Mouse (Mus musculus): ENCODE data around the gene Surf2.

Surf2 gene

GRCm38 (mm10) chr2:26915927-26916728 is at the start of gene Surf2, which contains the start of gene Surf1:
Gene Surf2, plus strand, starts transcription at chr2:26916367.
Gene Surf1, minus strand, starts transcription at chr2:26916530.
- 2% methylated on average over 47 of the region's 47 CpGs for WGBS

GRCm38 (mm10) chr2:26870666-26871065 is 45.5 kb upstream of the Surf2 start:
- 64% methylated on average over 6 of the region's 6 CpGs for WGBS

- 90% methylated on average over 2 of the region's 2 CpGs for WGBS
Measured at GRCm38 (mm10) chr2:26885541-26885940, 30.6 kb upstream of the Surf2 start.

- WGBS, result 60% methylated on average over 4 of the region's 4 CpGs
Measured at GRCm38 (mm10) chr2:26886170-26886569, 30.0 kb upstream of the Surf2 start.

GRCm38 (mm10) chr2:26895898-26896297 is 20.3 kb upstream of the Surf2 start:
- 86% methylated on average over 4 of the region's 4 CpGs for WGBS

GRCm38 (mm10) chr2:26900731-26901130 is 15.4 kb upstream of the Surf2 start:
- WGBS, result 64% methylated on average over 1 of the region's 1 CpGs

- 8% methylated on average over 7 of the region's 7 CpGs for WGBS
Measured at GRCm38 (mm10) chr2:26901834-26902400, 14.2 kb upstream of the Surf2 start.

GRCm38 (mm10) chr2:26902467-26903220 is 13.5 kb upstream of the Surf2 start, which contains the start of gene Surf6:
Gene Surf6, minus strand, starts transcription at chr2:26902879.
- under 1% methylated on average over 41 of the region's 41 CpGs for WGBS

GRCm38 (mm10) chr2:26903311-26903710 is 12.9 kb upstream of the Surf2 start:
- 7% methylated on average over 7 of the region's 7 CpGs for whole genome bisulfite sequencing

- WGBS, result 94% methylated on average over 2 of the region's 2 CpGs
Measured at GRCm38 (mm10) chr2:26905936-26906335, 10.2 kb upstream of the Surf2 start.

GRCm38 (mm10) chr2:26906431-26906830 is 9.7 kb upstream of the Surf2 start:
- WGBS, result 91% methylated on average over 3 of the region's 3 CpGs

- 33% methylated on average over 4 of the region's 4 CpGs for WGBS
Measured at GRCm38 (mm10) chr2:26907109-26907508, 9.1 kb upstream of the Surf2 start.

GRCm38 (mm10) chr2:26908710-26909386 is 7.3 kb upstream of the Surf2 start:
- WGBS, result 76% methylated on average over 18 of the region's 18 CpGs

- under 1% methylated on average over 74 of the region's 74 CpGs for WGBS
Measured at GRCm38 (mm10) chr2:26910124-26910993, 5.8 kb upstream of the Surf2 start, which contains the start of the genes Med22 and Rpl7a. Gene Med22, minus strand, starts transcription at chr2:26910677. Gene Rpl7a, plus strand, starts transcription at chr2:26910764.

GRCm38 (mm10) chr2:26910994-26911765 is 5.0 kb upstream of the Surf2 start:
- whole genome bisulfite sequencing, result 1% methylated on average over 37 of the region's 37 CpGs

GRCm38 (mm10) chr2:26912253-26912770 is 3.9 kb upstream of the Surf2 start:
- WGBS, result 53% methylated on average over 5 of the region's 5 CpGs

- WGBS, result 74% methylated on average over 17 of the region's 17 CpGs
Measured at GRCm38 (mm10) chr2:26913416-26914147, 2.6 kb upstream of the Surf2 start.

GRCm38 (mm10) chr2:26914148-26914941 is 1.8 kb upstream of the Surf2 start:
- 54% methylated on average over 8 of the region's 8 CpGs for WGBS

All from cerebral cortex, adult 2 months (tissue).